Mouse (Mus musculus) stomach, embryonic 14.5 days (tissue): Measurements from ENCODE around the gene Pdcd1lg2. TPM values are rescaled to one million over a fixed set of nuclear protein-coding genes. Genes with fewer than 3 reads are reported as not detected.

Experiments
- ATAC-seq: fragments of 200-750 bp; cut with Nextera tagmentation; 2 replicates; pipeline ENCODE4 v1.8.0; 2017; ENCODE audit warnings: low read depth, moderate TSS enrichment; ENCODE audit not compliant: insufficient number of reproducible peaks, insufficient read depth, low FRiP score
- H3K27ac ChIP-seq: fragments of 300-500 bp; sonication (generic); 2 replicates; pipeline ENCODE4 v1.5.1; 2014; ENCODE audit warnings: mild to moderate bottlenecking, low read length, moderate library complexity, mixed read lengths
- H3K27me3 ChIP-seq: fragments of 300-500 bp; sonication (generic); 2 replicates; pipeline ENCODE4 v1.6.1; 2014; ENCODE audit warnings: low read length, control low read depth, mixed read lengths; ENCODE audit not compliant: control insufficient read depth, insufficient read depth
- H3K36me3 ChIP-seq: fragments of 300-500 bp; sonication (generic); 2 replicates; pipeline ENCODE4 v1.6.1; 2014; ENCODE audit warnings: mild to moderate bottlenecking, control low read depth, low read length, moderate library complexity, mixed read lengths; ENCODE audit not compliant: control insufficient read depth, insufficient read depth
- H3K4me1 ChIP-seq: fragments of 300-500 bp; sonication (generic); 2 replicates; pipeline ENCODE4 v1.6.1; 2014; ENCODE audit warnings: low read length, control low read depth, mixed read lengths; ENCODE audit not compliant: control insufficient read depth, insufficient read depth
- H3K4me2 ChIP-seq: fragments of 300-500 bp; sonication (generic); replicated peaks from 2 replicates; pipeline ENCODE4 v1.6.1; 2014; ENCODE audit warnings: low read depth, low read length, control low read depth
- H3K4me3 ChIP-seq: fragments of 300-500 bp; sonication (generic); 2 replicates; pipeline ENCODE4 v1.5.1; 2014; ENCODE audit warnings: low read depth, low read length, control low read depth
- H3K9ac ChIP-seq: fragments of 300-500 bp; sonication (generic); replicated peaks from 2 replicates; pipeline ENCODE4 v1.6.1; 2014; ENCODE audit warnings: low read depth, mild to moderate bottlenecking, control low read depth, low read length, moderate library complexity, mixed read lengths
- H3K9me3 ChIP-seq: fragments of 300-500 bp; sonication (generic); 2 replicates; pipeline ENCODE4 v1.6.1; 2016; ENCODE audit warnings: low read depth, low read length, control low read depth; ENCODE audit not compliant: control insufficient read depth
- WGBS: fragments of 180-500 bp; shearing (Covaris S2); extraction: QIAGEN DNeasy Blood & Tissue Kit; methylation state at CpG from one replicate; pipeline ENCODE4 v1.1.7; 2014; 5-methylcytosine and 5-hydroxymethylcytosine counted together
- polyA plus RNA-seq: library from polyadenylated mRNA; unstranded; fragments of >200 nt; fragmentation: Nextera tagmentation; extraction: Ambion mirVana; gene quantifications from 2 replicates; pipeline ENCODE4 v1.2.1, GENCODE M21; 2014

The Pdcd1lg2 gene
- polyA plus RNA-seq, 1 experiment from 2014 or later: not detected

GRCm38 (mm10) chr19:29374947-29375346 lies 35.8 kb upstream of the Pdcd1lg2 start:
- H3K4me3 ChIP-seq: no peak overlapping the region
- no peaks in the 10 kb centered on the region for H3K27me3 ChIP-seq
- no peaks in the 10 kb centered on the region for H3K4me1 ChIP-seq
- no peak for ATAC-seq
- H3K36me3 ChIP-seq: no peaks in the 10 kb centered on the region
- no peak overlapping the region for H3K4me2 ChIP-seq
- H3K9ac ChIP-seq: no peak overlapping the region
- whole genome bisulfite sequencing: 91% methylated on average over 9 of the region's 9 CpGs
- no peak overlapping the region for H3K27ac ChIP-seq
- no peaks in the 10 kb centered on the region for H3K9me3 ChIP-seq

DNA sequence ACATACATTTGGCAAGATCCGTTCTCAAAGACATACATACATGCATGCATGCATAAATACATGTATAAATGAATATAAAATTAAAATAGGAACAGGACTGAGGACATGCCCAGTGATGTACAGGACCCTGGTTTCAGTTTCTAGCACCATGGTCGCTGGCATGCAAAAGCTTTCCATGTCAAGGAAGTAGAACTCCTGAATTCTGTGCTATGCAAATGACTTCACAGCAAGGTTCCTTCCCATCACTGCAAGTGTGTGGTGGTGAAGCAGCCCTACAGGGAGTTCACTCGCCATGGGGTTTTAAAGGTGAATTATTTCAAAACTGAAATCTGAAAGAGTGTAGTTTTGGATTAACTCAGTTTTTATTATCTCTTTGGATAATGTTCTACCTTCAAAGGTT lies 34.3 kb upstream of the Pdcd1lg2 start:
- H3K27ac ChIP-seq: no peak overlapping the region
- WGBS: 77% methylated on average over 3 of the region's 3 CpGs
- no peaks in the 10 kb centered on the region for H3K4me1 ChIP-seq
- no peak for ATAC-seq
- no peaks in the 10 kb centered on the region for H3K27me3 ChIP-seq
- no peak overlapping the region for H3K9ac ChIP-seq
- H3K4me2 ChIP-seq: no peak overlapping the region
- H3K9me3 ChIP-seq: no peaks in the 10 kb centered on the region
- H3K36me3 ChIP-seq: no peaks in the 10 kb centered on the region
- H3K4me3 ChIP-seq: no peak overlapping the region

DNA sequence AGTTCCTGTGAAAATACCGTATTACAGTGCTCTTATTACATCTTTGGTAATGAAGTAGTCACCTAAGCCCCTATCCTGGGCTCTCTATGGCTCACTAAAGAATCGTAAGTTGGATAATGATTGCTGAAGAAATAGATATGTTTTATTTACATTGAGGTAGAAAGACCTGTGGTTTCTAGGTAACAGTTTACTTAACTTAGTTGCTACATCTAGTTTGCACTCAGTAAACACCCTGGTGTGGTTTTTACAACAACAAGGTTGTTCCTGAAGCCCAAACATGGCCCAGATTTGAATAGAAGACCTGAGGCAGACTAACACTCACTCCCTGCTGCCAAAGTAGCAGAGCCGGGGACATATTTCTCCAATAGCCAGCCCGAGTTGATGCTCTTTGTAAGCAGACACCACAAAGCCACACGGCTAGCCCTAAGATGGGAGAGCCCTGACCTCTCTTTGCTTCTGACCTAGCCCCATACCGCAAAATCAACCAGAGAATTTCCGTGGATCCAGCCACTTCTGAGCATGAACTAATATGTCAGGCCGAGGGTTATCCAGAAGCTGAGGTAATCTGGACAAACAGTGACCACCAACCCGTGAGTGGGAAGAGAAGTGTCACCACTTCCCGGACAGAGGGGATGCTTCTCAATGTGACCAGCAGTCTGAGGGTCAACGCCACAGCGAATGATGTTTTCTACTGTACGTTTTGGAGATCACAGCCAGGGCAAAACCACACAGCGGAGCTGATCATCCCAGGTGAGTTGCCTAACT lies 30.7 kb upstream of the Pdcd1lg2 start:
- WGBS: 83% methylated on average over 14 of the region's 14 CpGs
- Histone ChIP-seq H3K27me3 (no peaks in the 10 kb centered on the region), H3K27ac (no peak overlapping the region), H3K9ac (no peak overlapping the region), H3K4me3 (no peak overlapping the region), H3K9me3 (no peaks in the 10 kb centered on the region), H3K36me3 (no peaks in the 10 kb centered on the region), H3K4me2 (no peak overlapping the region), H3K4me1 (no peaks in the 10 kb centered on the region)
- ATAC-seq: no peak

GRCm38 (mm10) chr19:29383368-29383767 lies 27.4 kb upstream of the Pdcd1lg2 start:
- 89% methylated on average over 5 of the region's 5 CpGs for WGBS
- ATAC-seq: no peak
- no peaks in the 10 kb centered on the region for H3K9me3 ChIP-seq
- no peak overlapping the region for H3K4me3 ChIP-seq
- no peak overlapping the region for H3K27ac ChIP-seq
- no peak overlapping the region for H3K9ac ChIP-seq
- H3K4me2 ChIP-seq: no peak overlapping the region
- no peaks in the 10 kb centered on the region for H3K27me3 ChIP-seq
- H3K4me1 ChIP-seq: no peaks in the 10 kb centered on the region
- no peaks in the 10 kb centered on the region for H3K36me3 ChIP-seq

- Histone ChIP-seq H3K9ac (no peak overlapping the region), H3K9me3 (no peaks in the 10 kb centered on the region), H3K4me2 (no peak overlapping the region), H3K36me3 (no peaks in the 10 kb centered on the region), H3K27ac (no peak overlapping the region), H3K27me3 (no peaks in the 10 kb centered on the region), H3K4me1 (no peaks in the 10 kb centered on the region), H3K4me3 (no peak overlapping the region)
- 83% methylated on average over 9 of the region's 9 CpGs for WGBS
- ATAC-seq: no peak
Measured at GRCm38 (mm10) chr19:29384412-29384811, 26.3 kb upstream of the Pdcd1lg2 start.

GRCm38 (mm10) chr19:29384994-29385393 lies 25.7 kb upstream of the Pdcd1lg2 start:
- no peak overlapping the region for H3K4me3 ChIP-seq
- H3K9ac ChIP-seq: no peak overlapping the region
- no peak overlapping the region for H3K4me2 ChIP-seq
- 72% methylated on average over 6 of the region's 6 CpGs for WGBS
- no peak for ATAC-seq
- H3K27ac ChIP-seq: no peak overlapping the region
- no peaks in the 10 kb centered on the region for H3K9me3 ChIP-seq
- H3K27me3 ChIP-seq: no peaks in the 10 kb centered on the region
- H3K4me1 ChIP-seq: no peaks in the 10 kb centered on the region
- no peaks in the 10 kb centered on the region for H3K36me3 ChIP-seq

GRCm38 (mm10) chr19:29385822-29386221 lies 24.9 kb upstream of the Pdcd1lg2 start:
- Histone ChIP-seq H3K27ac (no peak overlapping the region), H3K9me3 (no peaks in the 10 kb centered on the region), H3K9ac (no peak overlapping the region), H3K4me2 (no peak overlapping the region), H3K27me3 (no peaks in the 10 kb centered on the region), H3K36me3 (no peaks in the 10 kb centered on the region), H3K4me3 (no peak overlapping the region), H3K4me1 (no peaks in the 10 kb centered on the region)
- ATAC-seq: no peak
- WGBS: 87% methylated on average over 4 of the region's 4 CpGs

- no peak overlapping the region for H3K4me2 ChIP-seq
- 97% methylated on average over 1 of the region's 1 CpGs for WGBS
- ATAC-seq: no peak
Measured at GRCm38 (mm10) chr19:29388818-29389217, 21.9 kb upstream of the Pdcd1lg2 start.

GRCm38 (mm10) chr19:29390483-29390882 lies 20.2 kb upstream of the Pdcd1lg2 start:
- Histone ChIP-seq H3K27ac (no peak overlapping the region), H3K4me1 (no peaks in the 10 kb centered on the region), H3K9me3 (no peaks in the 10 kb centered on the region), H3K9ac (no peak overlapping the region), H3K4me2 (no peak overlapping the region), H3K36me3 (no peaks in the 10 kb centered on the region), H3K4me3 (no peak overlapping the region), H3K27me3 (no peaks in the 10 kb centered on the region)
- 69% methylated on average over 5 of the region's 5 CpGs for WGBS
- no peak for ATAC-seq

More at GRCm38 (mm10) chr19:29388818-29389217, 21.9 kb upstream of the Pdcd1lg2 start:
- H3K36me3 ChIP-seq: no peaks in the 10 kb centered on the region
- H3K9me3 ChIP-seq: no peaks in the 10 kb centered on the region
- no peak overlapping the region for H3K9ac ChIP-seq
- H3K4me3 ChIP-seq: no peak overlapping the region
- H3K27ac ChIP-seq: no peak overlapping the region
- no peaks in the 10 kb centered on the region for H3K27me3 ChIP-seq
- no peaks in the 10 kb centered on the region for H3K4me1 ChIP-seq
